ENCODE assay signal across 22 mouse cellular contexts in genomic region chr1:162947934-162948333, GRCm38 (mm10). TPM values are rescaled to one million over a fixed set of nuclear protein-coding genes. Genes with fewer than 3 reads are reported as not detected.
DNase-seq lines count a peak whose midpoint lies in the region; ATAC-seq and TF ChIP-seq lines count a peak whose summit lies in the region.
"Had no signal": no experiment of that assay in that cellular context is flagged by ENCODE, and none has a peak within 500 bp of the region (broad histone marks: within the 10 kb centered on the region; RNA-seq: fewer than 3 reads in every experiment).

No protein-coding gene starts in this region.

- peaks cover 3% of the 10 kb centered on the region; the same call in 1 of the 2 replicates for H3K4me1 ChIP-seq in limb, embryonic 11.5 days (ENCODE audit: control insufficient read depth, insufficient read depth, low read length)
- peaks cover 30% of the 10 kb centered on the region for H3K4me1 ChIP-seq in limb, embryonic 10.5 days
- H3K4me1 ChIP-seq in midbrain, embryonic 15.5 days = peaks cover 3% of the 10 kb centered on the region; the same call in 1 of the 2 replicates
- H3K4me1 ChIP-seq in embryonic facial prominence, embryonic 10.5 days = peaks cover 18% of the 10 kb centered on the region
- H3K4me1 ChIP-seq: forebrain, embryonic 10.5 days; heart, embryonic 12.5 days had no signal

- no peak overlapping the region for H3K27ac ChIP-seq in limb, embryonic 11.5 days (replicated peaks; ENCODE audit: low read depth, low read length)
- no peak overlapping the region for H3K27ac ChIP-seq in limb, embryonic 10.5 days
- no peak overlapping the region for H3K27ac ChIP-seq in midbrain, embryonic 15.5 days
- no peak overlapping the region for H3K27ac ChIP-seq in embryonic facial prominence, embryonic 10.5 days (replicated peaks)
- H3K27ac ChIP-seq: forebrain, embryonic 10.5 days; hindbrain, embryonic 10.5 days had no signal

- ATAC-seq in limb, embryonic 11.5 days (ENCODE audit: insufficient number of reproducible peaks, low FRiP score, low TSS enrichment, low read depth) = no peak
- peak; percentile 71; the same call in 1 of the 2 replicates for ATAC-seq in midbrain, embryonic 15.5 days (replicated peaks)
- ATAC-seq: forebrain, embryonic 16.5 days; inflammation-experienced regulatory T-cells, adult 6 months had no signal

- WGBS in limb, embryonic 11.5 days = 75% methylated on average over 6 of the region's 6 CpGs
- WGBS in limb, embryonic 10.5 days = 87% methylated on average over 6 of the region's 6 CpGs
- 69% methylated on average over 6 of the region's 6 CpGs for WGBS in midbrain, embryonic 15.5 days
- 90% methylated on average over 6 of the region's 6 CpGs for WGBS in embryonic facial prominence, embryonic 10.5 days

- H3K36me3 ChIP-seq in limb, embryonic 11.5 days (ENCODE audit: control insufficient read depth, insufficient read depth, low read length) = no peaks in the 10 kb centered on the region
- H3K36me3 ChIP-seq in limb, embryonic 10.5 days = no peaks in the 10 kb centered on the region
- no peaks in the 10 kb centered on the region for H3K36me3 ChIP-seq in midbrain, embryonic 15.5 days (replicated peaks)
- H3K36me3 ChIP-seq in embryonic facial prominence, embryonic 10.5 days (replicated peaks) = no peaks in the 10 kb centered on the region
- H3K36me3 ChIP-seq: forebrain, embryonic 10.5 days; heart, embryonic 12.5 days; hindbrain, embryonic 10.5 days had no signal

- H3K9me3 ChIP-seq in limb, embryonic 11.5 days (ENCODE audit: control insufficient read depth, low read length) = no peaks in the 10 kb centered on the region
- no peaks in the 10 kb centered on the region for H3K9me3 ChIP-seq in limb, embryonic 10.5 days (replicated peaks)
- H3K9me3 ChIP-seq in midbrain, embryonic 15.5 days = no peaks in the 10 kb centered on the region
- H3K9me3 ChIP-seq in embryonic facial prominence, embryonic 10.5 days = no peaks in the 10 kb centered on the region
- H3K9me3 ChIP-seq: forebrain, embryonic 10.5 days; heart, embryonic 12.5 days; hindbrain, embryonic 10.5 days had no signal

- DNase-seq in limb, embryonic 11.5 days (ENCODE audit: low spot score) = peak; percentile 22
- DNase-seq in limb, embryonic 10.5 days (ENCODE audit: low spot score) = no peak
- DNase-seq in brain, embryonic 14.5 days (ENCODE audit: low read depth) = peak; percentile 11
- DNase-seq in fibroblast of lung, adult 2 months (ENCODE audit: low read depth) = peak; percentile 4
- DNase-seq in embryonic facial prominence, embryonic 10.5 days (ENCODE audit: low spot score) = no peak
- DNase-seq in right cerebral cortex, adult 18-20 months = no peak
- DNase-seq: adrenal gland, adult 8-10 months; adrenal gland, postnatal 36 days; cerebellum, adult 11-12 months; cerebellum, adult 9-10 months; cerebellum, postnatal 25 days; gastrocnemius, postnatal 10 days had no signal

- no peak for TF ChIP-seq CTCF in brain, embryonic 14.5 days (IDR thresholded peaks at IDR 0.05; ENCODE audit: borderline replicate concordance, extremely low read depth, insufficient read depth, insufficient read length)

- no peak overlapping the region for H3K4me2 ChIP-seq in limb, embryonic 11.5 days (ENCODE audit: low read depth, severe bottlenecking)
- H3K4me2 ChIP-seq in midbrain, embryonic 15.5 days = no peak overlapping the region
- H3K4me2 ChIP-seq: heart, embryonic 12.5 days had no signal

- H3K9ac ChIP-seq in limb, embryonic 11.5 days (ENCODE audit: low read length) = no peak overlapping the region
- H3K9ac ChIP-seq in midbrain, embryonic 15.5 days = no peak overlapping the region
- H3K9ac ChIP-seq: heart, embryonic 12.5 days had no signal

- no peak for TF ChIP-seq POLR2A in brain, embryonic 14.5 days (IDR thresholded peaks at IDR 0.05; ENCODE audit: borderline replicate concordance, extremely low read depth, insufficient read depth, insufficient read length, poor library complexity, severe bottlenecking)

- H3K4me3 ChIP-seq in limb, embryonic 11.5 days (ENCODE audit: low read depth, low read length) = no peak overlapping the region
- H3K4me3 ChIP-seq in limb, embryonic 10.5 days = no peak overlapping the region
- no peak overlapping the region for H3K4me3 ChIP-seq in midbrain, embryonic 15.5 days
- no peak overlapping the region for H3K4me3 ChIP-seq in embryonic facial prominence, embryonic 10.5 days
- H3K4me3 ChIP-seq: forebrain, embryonic 10.5 days; heart, embryonic 12.5 days; hindbrain, embryonic 10.5 days had no signal

- no peaks in the 10 kb centered on the region for H3K27me3 ChIP-seq in limb, embryonic 11.5 days (ENCODE audit: control insufficient read depth, insufficient read depth, low read length)
- no peaks in the 10 kb centered on the region for H3K27me3 ChIP-seq in limb, embryonic 10.5 days (ENCODE audit: low read depth, poor library complexity, severe bottlenecking)
- H3K27me3 ChIP-seq in midbrain, embryonic 15.5 days (replicated peaks) = no peaks in the 10 kb centered on the region
- H3K27me3 ChIP-seq in embryonic facial prominence, embryonic 10.5 days (replicated peaks; ENCODE audit: low read depth, poor library complexity, severe bottlenecking) = no peaks in the 10 kb centered on the region
- H3K27me3 ChIP-seq: heart, embryonic 12.5 days had no signal

RNA-seq across cellular contexts. Expression of gene Fmo6, which starts 10.6 kb away (rescaled TPM):
- polyA plus RNA-seq in limb, embryonic 11.5 days (2014; fragmentation: Nextera tagmentation; extraction: Ambion mirVana) = 0.10 TPM in 1 of 2 replicates, not detected in the other
- polyA plus RNA-seq in limb, embryonic 10.5 days (2016; fragmentation: Nextera tagmentation; extraction: Ambion mirVana) = not detected in 2 replicates
- polyA plus RNA-seq in brain, embryonic 14.5 days (2012; rRNA removed) = not detected in 2 replicates
- polyA plus RNA-seq in midbrain, embryonic 15.5 days (2015; fragmentation: Nextera tagmentation; extraction: Ambion mirVana) = not detected in 2 replicates
- polyA plus RNA-seq in embryonic facial prominence, embryonic 10.5 days (2016; fragmentation: Nextera tagmentation; extraction: Ambion mirVana) = not detected in 2 replicates
- polyA plus RNA-seq: cortical plate, adult 2 months; forebrain, embryonic 10.5 days; forebrain, embryonic 16.5 days; heart, embryonic 12.5 days; hindbrain, embryonic 10.5 days; hindbrain, embryonic 16.5 days; inflammation-experienced regulatory T-cells, adult 6 months had no signal

RNA-seq across cellular contexts. Expression of gene Fmo3, which starts 36.4 kb away (rescaled TPM):
- not detected in 2 replicates for polyA plus RNA-seq in limb, embryonic 11.5 days (2014; fragmentation: Nextera tagmentation; extraction: Ambion mirVana)
- not detected in 2 replicates for polyA plus RNA-seq in limb, embryonic 10.5 days (2016; fragmentation: Nextera tagmentation; extraction: Ambion mirVana)
- polyA plus RNA-seq in brain, embryonic 14.5 days (2012; rRNA removed) = not detected in 2 replicates
- polyA plus RNA-seq in midbrain, embryonic 15.5 days (2015; fragmentation: Nextera tagmentation; extraction: Ambion mirVana) = not detected in 2 replicates
- polyA plus RNA-seq in embryonic facial prominence, embryonic 10.5 days (2016; fragmentation: Nextera tagmentation; extraction: Ambion mirVana) = not detected in 2 replicates
- polyA plus RNA-seq: cortical plate, adult 2 months; embryonic facial prominence, embryonic 14.5 days; forebrain, embryonic 10.5 days; forebrain, embryonic 16.5 days; frontal cortex, adult 2 months; heart, embryonic 12.5 days; hindbrain, embryonic 10.5 days; hindbrain, embryonic 16.5 days; inflammation-experienced regulatory T-cells, adult 6 months had no signal

RNA-seq across cellular contexts. Expression of gene Fmo2, which starts 49.4 kb away (rescaled TPM):
- polyA plus RNA-seq in limb, embryonic 11.5 days (2014; fragmentation: Nextera tagmentation; extraction: Ambion mirVana) = 1.6 and 2.2 TPM in 2 replicates
- 0.08 TPM in 1 of 2 replicates, not detected in the other for polyA plus RNA-seq in limb, embryonic 10.5 days (2016; fragmentation: Nextera tagmentation; extraction: Ambion mirVana)
- polyA plus RNA-seq in brain, embryonic 14.5 days (2012; rRNA removed) = 0.14 and 0.34 TPM in 2 replicates
- polyA plus RNA-seq in midbrain, embryonic 15.5 days (2015; fragmentation: Nextera tagmentation; extraction: Ambion mirVana) = 0.22 TPM in 1 of 2 replicates, not detected in the other
- polyA plus RNA-seq in embryonic facial prominence, embryonic 10.5 days (2016; fragmentation: Nextera tagmentation; extraction: Ambion mirVana) = not detected in 2 replicates
- polyA plus RNA-seq: forebrain, embryonic 10.5 days; forebrain, embryonic 16.5 days; hindbrain, embryonic 10.5 days; inflammation-experienced regulatory T-cells, adult 6 months had no signal

Comparison
In these comparisons a context has a peak if more than half of its experiments do, and no peak if none do; other contexts are left out.
1. DNase-seq: peak in limb, embryonic 11.5 days (single experiment), brain, embryonic 14.5 days (single experiment) and fibroblast of lung, adult 2 months (single experiment); none in limb, embryonic 10.5 days (single experiment), embryonic facial prominence, embryonic 10.5 days (single experiment) and right cerebral cortex, adult 18-20 months (single experiment).